Mouse (Mus musculus): ENCODE measurements at regions not wholly inside any gene's neighbourhood (a gene's known extent, or its start where the extent isn't known, plus 50 kb on each side); places are given as distances from the start of the nearest gene placed in this dataset.

DNA sequence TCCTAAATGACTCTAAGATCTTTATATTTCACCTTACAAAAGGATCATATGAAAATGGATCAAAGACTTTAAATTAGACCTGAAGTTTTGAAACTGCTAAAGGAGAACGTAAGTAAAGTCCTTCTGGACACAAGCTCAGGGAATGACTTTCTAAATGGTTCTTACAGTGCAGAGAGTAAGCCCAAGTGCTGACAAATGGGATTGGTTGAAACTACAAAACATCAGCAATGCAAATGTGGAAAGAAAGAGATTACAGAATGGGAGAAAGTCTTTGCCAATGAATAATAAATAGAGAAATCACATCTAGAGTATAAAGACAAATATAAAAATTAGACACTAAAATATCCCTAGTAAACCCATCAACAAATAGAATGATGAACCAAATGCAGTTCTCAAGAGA is 263.9 kb downstream of the Atp10a start:
- DNase-seq, result no peak

DNA sequence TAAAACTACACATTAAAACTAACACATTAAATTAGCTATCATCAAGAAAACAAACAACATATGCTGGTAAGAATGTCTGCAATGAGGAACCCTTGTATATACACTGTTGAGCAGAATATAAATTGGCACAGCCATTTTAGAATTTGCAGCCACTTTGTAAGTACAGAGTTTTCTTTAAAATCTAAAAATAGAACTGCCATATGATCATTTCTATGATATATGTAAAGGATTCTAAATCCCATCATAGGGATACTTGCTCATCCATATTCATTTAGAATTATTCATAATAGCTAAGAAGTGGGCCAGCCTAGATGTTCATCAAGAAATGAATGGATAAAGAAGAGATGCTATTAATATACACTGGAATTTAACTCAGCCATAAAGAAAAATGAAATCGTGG is 264.3 kb downstream of the Atp10a start:
- no peak for DNase-seq

DNA sequence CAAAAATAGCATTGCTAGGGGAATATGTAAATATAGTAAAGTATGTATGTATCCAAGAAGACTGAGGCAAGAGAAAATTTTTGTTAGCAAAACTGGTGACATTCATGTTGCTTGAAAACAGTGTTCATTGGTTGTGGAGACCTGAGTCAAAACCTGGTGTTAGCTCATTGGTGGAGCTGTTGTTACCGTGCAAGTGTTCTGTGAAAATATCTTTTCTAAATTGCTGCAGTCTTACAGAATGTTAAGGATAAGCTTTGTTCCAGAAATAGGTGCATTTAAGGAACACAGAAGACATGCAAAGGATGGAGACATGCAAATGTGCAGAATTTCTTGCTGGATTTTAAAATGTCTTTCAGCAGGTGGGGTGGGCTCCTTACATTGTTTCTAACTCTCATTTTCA is 269.0 kb downstream of the Atp10a start:
- DNase-seq, result no peak

DNA sequence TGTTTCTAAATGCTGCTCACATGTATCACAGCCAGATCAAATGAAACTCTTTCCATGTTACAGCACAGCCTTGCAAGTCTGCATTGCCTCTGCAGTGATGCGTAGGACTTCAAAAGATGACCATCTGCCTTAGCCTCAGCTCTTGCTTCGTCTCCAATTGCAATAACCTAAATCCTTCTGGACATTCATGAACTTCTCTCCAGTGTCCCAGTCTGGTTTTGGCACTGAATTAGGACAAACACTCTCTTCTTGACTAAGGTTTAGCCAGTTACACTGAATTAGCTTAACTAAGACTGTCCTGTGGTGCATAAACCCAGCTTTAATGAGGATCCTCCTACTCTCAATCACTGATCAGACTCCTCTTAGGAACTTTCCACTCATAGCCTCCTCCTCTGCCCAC is 269.4 kb downstream of the Atp10a start:
- no peak for DNase-seq

DNA sequence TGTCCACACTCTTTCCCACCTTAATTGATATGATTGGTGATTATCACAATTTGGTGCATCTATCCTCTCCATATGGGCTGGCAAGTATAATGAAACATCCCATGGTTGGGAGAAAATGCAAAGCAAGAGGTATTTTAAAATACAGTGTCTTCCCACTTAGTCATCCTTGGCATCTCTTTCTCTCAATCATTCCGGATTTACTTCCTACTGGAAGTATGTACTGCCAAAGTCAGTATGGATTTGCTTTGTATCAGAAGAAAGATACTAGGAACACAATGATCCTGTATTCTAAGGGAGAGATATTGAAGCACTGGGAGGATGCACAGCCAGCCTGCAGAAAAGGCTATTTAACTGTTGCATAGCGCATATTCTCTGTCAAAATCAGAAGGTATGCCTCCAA is 271.1 kb upstream of the Ube3a start:
- DNase-seq, result no peak

DNA sequence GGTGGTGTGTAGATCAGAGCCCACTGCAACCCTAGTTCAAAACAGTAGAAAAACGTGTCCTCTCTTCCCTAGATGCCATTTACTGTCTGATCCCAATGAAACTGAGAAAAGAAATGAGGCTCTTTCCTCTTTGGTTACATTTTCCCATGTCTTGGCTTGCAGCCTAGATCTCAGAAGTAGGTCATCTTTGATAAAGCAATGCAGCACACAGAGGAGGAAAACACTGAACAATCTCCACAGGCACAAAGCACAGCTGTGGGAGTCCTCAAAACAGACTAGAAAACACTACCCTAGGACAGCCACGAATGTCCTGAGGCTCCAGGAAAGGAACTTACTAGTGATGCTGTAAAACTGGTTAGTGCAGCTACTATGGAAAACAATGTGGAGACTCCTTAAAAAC is 221.4 kb upstream of the Ube3a start:
- DNase-seq, result peak; percentile 1

DNA sequence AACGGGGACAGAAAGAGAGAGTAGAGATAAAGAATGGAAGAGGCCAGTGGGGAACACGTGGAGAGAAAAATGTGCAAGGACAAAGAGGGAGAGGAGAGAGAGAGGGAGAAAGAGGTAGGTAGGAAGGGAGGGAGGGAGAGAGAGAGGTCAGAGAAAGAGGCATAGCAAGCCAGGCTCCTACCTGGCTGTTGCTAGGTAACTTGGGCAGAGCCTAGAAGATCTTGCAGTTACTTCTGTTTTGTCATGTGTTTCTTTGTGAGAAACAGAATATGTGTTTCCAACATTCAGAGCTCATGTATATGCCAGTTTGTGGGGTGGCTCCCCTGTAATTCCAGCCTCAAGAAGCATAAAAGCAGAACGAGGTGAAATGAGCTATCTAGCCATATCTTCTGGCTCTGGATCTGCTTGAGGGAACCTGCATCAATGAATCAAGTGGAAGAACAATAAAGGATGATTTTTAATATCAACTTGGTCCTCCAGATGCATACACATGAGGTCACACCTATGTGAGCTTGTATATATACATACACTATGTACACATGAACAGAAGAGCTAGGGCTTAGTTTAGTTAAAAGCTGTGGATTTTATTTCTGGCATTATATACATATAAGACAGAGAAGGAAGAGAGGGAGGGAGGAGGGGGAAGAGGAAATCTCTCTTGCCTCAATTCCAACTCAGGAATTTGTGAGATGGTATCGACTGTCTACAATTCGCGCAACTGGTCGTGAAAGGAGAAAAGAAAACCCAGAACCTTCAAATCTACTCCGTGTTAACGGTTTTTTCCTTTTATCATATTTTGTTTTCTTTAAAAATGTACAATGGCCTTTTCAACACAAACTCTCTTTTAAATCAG is 214.9 kb upstream of the Ube3a start:
- no peak for DNase-seq

DNA sequence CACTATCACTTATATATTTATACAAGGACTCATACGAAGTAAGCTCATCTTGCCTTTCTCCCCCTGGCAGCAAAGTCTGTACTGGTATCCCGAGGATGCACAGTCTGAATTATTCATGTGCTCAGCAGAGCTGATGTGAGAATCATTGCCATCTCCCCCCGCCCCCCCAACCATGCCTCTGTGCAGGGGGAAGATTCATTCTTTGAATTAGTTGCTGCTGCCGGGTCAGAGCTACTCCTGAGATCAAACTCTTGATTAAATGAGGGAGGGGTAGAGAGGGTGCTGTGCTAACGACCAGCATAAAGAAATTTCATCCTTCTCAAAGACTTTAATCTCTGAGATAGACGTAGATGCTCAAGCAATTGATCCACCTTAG is 214.3 kb upstream of the Ube3a start:
- DNase-seq, result no peak

DNA sequence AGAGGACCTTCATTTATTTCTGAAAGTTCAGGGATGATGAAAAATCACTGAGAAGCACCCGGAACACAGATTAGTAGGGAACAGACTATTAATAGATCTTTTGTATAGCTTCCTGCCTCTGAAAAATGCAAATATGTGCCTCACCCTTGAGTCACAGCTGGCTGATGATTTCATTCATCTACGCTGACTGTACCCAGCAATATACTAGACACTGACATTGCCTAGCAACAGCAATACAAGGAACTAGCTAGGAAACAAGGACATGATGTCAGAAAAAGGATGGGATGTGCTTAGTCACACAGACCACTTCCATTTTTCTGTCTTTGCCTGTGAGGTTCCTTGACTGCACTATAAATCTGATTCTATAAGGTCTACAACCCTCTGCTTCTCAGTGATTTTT is 201.1 kb upstream of the Ube3a start:
- no peak for DNase-seq

Measured in cerebellum, adult 11 months (tissue).